Mouse (Mus musculus) megakaryocyte, embryonic 14.5 days (primary cell): ENCODE data around the gene March6.

ENCODE experiments used
- FLI1 ChIP-seq: IDR thresholded peaks from 2 replicates; pipeline ENCODE4 v1.6.1; 2012; ENCODE audit warnings: low read length, inconsistent platforms, mixed read lengths
- GATA1 ChIP-seq: IDR thresholded peaks from 3 replicates; pipeline ENCODE4 v1.6.1; 2012; ENCODE audit warnings: mixed read lengths, low read length, inconsistent platforms, borderline replicate concordance

GRCm38 (mm10) chr15:31436083-31436482, 94.8 kb downstream of the March6 start:
- TF ChIP-seq GATA1 (no peak), FLI1 (no peak)
